Mouse (Mus musculus) kidney, postnatal 0 days (tissue): ENCODE measurements around the gene Tff3. TPM values are rescaled to one million over a fixed set of nuclear protein-coding genes. Genes with fewer than 3 reads are reported as not detected.

Source experiments
- ATAC-seq: fragments of 200-750 bp; cut with Nextera tagmentation; replicated peaks from 2 replicates; pipeline ENCODE4 v1.8.0; 2017; ENCODE audit warnings: low read depth, moderate number of reproducible peaks, moderate TSS enrichment, moderate library complexity; ENCODE audit not compliant: low FRiP score
- DNase-seq: peaks from one replicate; pipeline ENCODE4 v3.0.0-alpha.2; 2016; ENCODE audit warnings: low spot score
- H3K27ac ChIP-seq: fragments of 300-500 bp; sonication (generic); 2 replicates; pipeline ENCODE4 v1.5.1; 2014; ENCODE audit warnings: mild to moderate bottlenecking
- H3K27me3 ChIP-seq: fragments of 300-500 bp; sonication (generic); 2 replicates; pipeline ENCODE4 v1.6.1; 2014; ENCODE audit warnings: low read length, mixed read lengths; ENCODE audit not compliant: insufficient read depth
- H3K36me3 ChIP-seq: fragments of 300-500 bp; sonication (generic); 2 replicates; pipeline ENCODE4 v1.6.1; 2014; ENCODE audit warnings: low read length, mixed read lengths; ENCODE audit not compliant: insufficient read depth
- H3K4me1 ChIP-seq: fragments of 300-500 bp; sonication (generic); replicated peaks from 2 replicates; pipeline ENCODE4 v1.6.1; 2014; ENCODE audit warnings: antibody characterized with exemption, low read length, mixed read lengths; ENCODE audit not compliant: insufficient read depth
- H3K4me2 ChIP-seq: fragments of 300-500 bp; sonication (generic); 2 replicates; pipeline ENCODE4 v1.6.1; 2014; ENCODE audit warnings: mild to moderate bottlenecking, low read length, moderate library complexity, mixed read lengths
- H3K4me3 ChIP-seq: fragments of 300-500 bp; sonication (generic); replicated peaks from 2 replicates; pipeline ENCODE4 v1.5.1; 2014; ENCODE audit warnings: low read depth, low read length
- H3K9ac ChIP-seq: fragments of 300-500 bp; sonication (generic); 2 replicates; pipeline ENCODE4 v1.6.1; 2014; ENCODE audit warnings: low read depth, low read length
- H3K9me3 ChIP-seq: fragments of 300-500 bp; sonication (generic); replicated peaks from 2 replicates; pipeline ENCODE4 v1.6.1; 2016; ENCODE audit warnings: low read length, inconsistent platforms, mixed read lengths
- CTCF ChIP-seq: IDR thresholded peaks from 2 replicates; pipeline ENCODE4 v1.5.1; 2016; ENCODE audit warnings: antibody characterized with exemption, low read depth, mild to moderate bottlenecking, moderate library complexity
- WGBS: fragments of 180-500 bp; shearing (Covaris S2); extraction: QIAGEN DNeasy Blood & Tissue Kit; methylation state at CpG from one replicate; pipeline ENCODE4 v1.1.7; 2014; 5-methylcytosine and 5-hydroxymethylcytosine counted together
- polyA plus RNA-seq: library from polyadenylated mRNA; unstranded; fragments of >200 nt; fragmentation: Nextera tagmentation; extraction: Ambion mirVana; gene quantifications from 2 replicates; pipeline ENCODE4 v1.2.1, GENCODE M21; 2015

Tff3 gene
- polyA plus RNA-seq, 1 experiment from 2014 or later: 1.1 TPM

- no peaks in the 10 kb centered on the region for H3K36me3 ChIP-seq
- no peak for DNase-seq
- H3K4me3 ChIP-seq: no peak overlapping the region
- no peak overlapping the region for H3K9ac ChIP-seq
- no peak for ATAC-seq
- H3K27me3 ChIP-seq: no peaks in the 10 kb centered on the region
- WGBS: 52% methylated on average over 5 of the region's 5 CpGs
- H3K9me3 ChIP-seq: no peaks in the 10 kb centered on the region
- H3K27ac ChIP-seq: no peak overlapping the region
- no peaks in the 10 kb centered on the region for H3K4me1 ChIP-seq
- no peak overlapping the region for H3K4me2 ChIP-seq
- no peak for TF ChIP-seq CTCF
Observed at GRCm38 (mm10) chr17:31094781-31095180, 34.7 kb downstream of the Tff3 start.

DNA sequence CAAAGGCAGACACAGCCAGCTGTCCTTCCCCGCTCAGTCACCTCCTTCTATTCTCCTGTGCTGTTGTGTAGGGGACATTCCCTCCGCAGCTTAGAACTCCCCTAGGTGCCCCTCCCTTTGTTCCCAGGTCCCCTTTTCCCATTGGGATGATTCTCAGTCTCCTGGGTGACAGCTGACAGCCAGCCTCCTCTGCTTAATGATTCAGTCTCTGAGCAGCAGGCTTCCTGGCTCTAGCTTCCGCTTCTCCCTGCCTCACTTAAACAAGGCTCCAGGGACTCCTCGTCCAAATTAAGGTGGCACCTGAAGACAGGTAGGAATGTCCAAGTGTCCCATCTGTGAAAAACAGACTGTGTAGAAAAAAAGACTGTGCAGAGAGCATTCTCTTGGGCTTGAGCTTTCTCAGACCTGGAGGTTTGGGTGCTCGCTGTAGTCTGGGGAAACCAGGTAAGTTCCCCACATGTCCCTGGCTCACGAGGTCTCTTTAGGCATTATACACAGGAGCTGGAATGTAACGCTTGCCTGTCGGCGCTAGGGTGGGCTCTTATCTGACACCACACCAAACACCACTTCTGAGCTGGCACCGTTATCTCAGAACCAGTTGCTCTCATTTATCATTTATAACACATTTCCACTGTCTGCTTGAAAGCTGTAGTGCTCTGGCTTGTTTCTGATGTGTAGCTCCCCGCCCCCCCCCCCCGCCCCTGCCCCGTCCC lies 38.3 kb downstream of the Tff3 start:
- no peak overlapping the region for H3K9ac ChIP-seq
- H3K4me3 ChIP-seq: no peak overlapping the region
- no peak for TF ChIP-seq CTCF
- H3K4me1 ChIP-seq: peaks cover 11% of the 10 kb centered on the region; the same call in 1 of the 2 replicates
- no peaks in the 10 kb centered on the region for H3K9me3 ChIP-seq
- 60% methylated on average over 13 of the region's 13 CpGs for WGBS
- H3K27me3 ChIP-seq: no peaks in the 10 kb centered on the region
- no peak for DNase-seq
- ATAC-seq: no peak
- H3K4me2 ChIP-seq: no peak overlapping the region
- no peaks in the 10 kb centered on the region for H3K36me3 ChIP-seq
- H3K27ac ChIP-seq: no peak overlapping the region

DNA sequence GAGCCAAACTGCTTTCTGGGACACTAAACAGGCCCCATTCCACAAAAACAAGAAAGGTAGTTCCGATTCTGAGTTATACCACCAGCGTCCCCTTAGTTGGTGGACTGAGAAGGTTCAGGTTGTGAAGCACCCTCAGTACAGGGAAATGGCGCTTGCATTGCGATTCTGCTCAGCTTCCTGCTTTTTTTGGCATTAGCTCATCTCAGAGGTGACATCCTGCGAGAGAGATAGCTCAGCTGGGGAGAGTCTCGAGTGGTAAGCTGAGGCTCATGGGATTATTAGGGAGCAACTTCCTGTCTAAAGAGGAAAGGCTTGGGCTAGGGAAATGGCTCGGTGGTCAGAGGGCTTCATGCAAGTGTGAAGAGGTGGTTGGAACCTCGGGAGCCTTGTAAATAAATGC lies 39.6 kb downstream of the Tff3 start:
- no peak overlapping the region for H3K9ac ChIP-seq
- no peak overlapping the region for H3K27ac ChIP-seq
- no peaks in the 10 kb centered on the region for H3K36me3 ChIP-seq
- 52% methylated on average over 8 of the region's 8 CpGs for WGBS
- H3K4me1 ChIP-seq: peaks cover 11% of the 10 kb centered on the region; the same call in 1 of the 2 replicates
- no peaks in the 10 kb centered on the region for H3K9me3 ChIP-seq
- ATAC-seq (no peak), DNase-seq (peak; percentile 28)
- no peaks in the 10 kb centered on the region for H3K27me3 ChIP-seq
- H3K4me3 ChIP-seq: no peak overlapping the region
- no peak for TF ChIP-seq CTCF
- no peak overlapping the region for H3K4me2 ChIP-seq

- Histone ChIP-seq H3K4me2 (no peak overlapping the region), H3K36me3 (no peaks in the 10 kb centered on the region), H3K4me1 (peaks cover 11% of the 10 kb centered on the region; the same call in 1 of the 2 replicates), H3K27me3 (no peaks in the 10 kb centered on the region), H3K27ac (no peak overlapping the region), H3K9me3 (no peaks in the 10 kb centered on the region), H3K4me3 (no peak overlapping the region), H3K9ac (no peak overlapping the region)
- peak; percentile 40 for DNase-seq
- ATAC-seq: no peak
- WGBS: 34% methylated on average over 5 of the region's 5 CpGs
- peak; percentile 7; the same call in 1 of the 2 replicates for TF ChIP-seq CTCF
Observed at GRCm38 (mm10) chr17:31088711-31089110, 40.7 kb downstream of the Tff3 start.

DNA sequence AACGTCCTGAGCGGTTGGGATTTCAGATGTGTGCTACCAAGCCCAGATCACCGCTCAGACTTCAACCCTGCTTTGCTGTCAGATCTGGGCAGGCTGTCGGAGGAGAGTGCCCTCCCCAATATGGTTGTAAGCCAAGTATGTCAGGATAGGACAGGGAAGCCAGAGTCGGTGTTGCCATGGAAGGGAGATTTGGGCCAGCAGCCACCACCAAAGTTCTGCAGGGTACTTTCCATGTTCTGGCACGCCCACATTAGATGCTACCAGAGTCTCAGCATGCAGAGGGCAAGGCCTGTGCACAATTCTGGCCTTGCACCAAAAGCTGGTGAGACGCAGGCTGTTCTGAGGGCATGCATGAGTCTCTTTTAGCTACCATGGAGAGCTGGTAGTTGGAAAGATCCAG lies 43.2 kb downstream of the Tff3 start:
- no peak overlapping the region for H3K4me2 ChIP-seq
- DNase-seq (no peak), ATAC-seq (no peak)
- no peaks in the 10 kb centered on the region for H3K36me3 ChIP-seq
- H3K9ac ChIP-seq: no peak overlapping the region
- no peak overlapping the region for H3K27ac ChIP-seq
- H3K4me1 ChIP-seq: peaks cover 11% of the 10 kb centered on the region; the same call in 1 of the 2 replicates
- H3K9me3 ChIP-seq: no peaks in the 10 kb centered on the region
- no peak for TF ChIP-seq CTCF
- no peak overlapping the region for H3K4me3 ChIP-seq
- WGBS: 93% methylated on average over 7 of the region's 7 CpGs
- no peaks in the 10 kb centered on the region for H3K27me3 ChIP-seq

GRCm38 (mm10) chr17:31085519-31085918 lies 43.9 kb downstream of the Tff3 start:
- Histone ChIP-seq H3K9ac (no peak overlapping the region), H3K27me3 (no peaks in the 10 kb centered on the region), H3K4me1 (peaks cover 12% of the 10 kb centered on the region; the same call in 1 of the 2 replicates), H3K36me3 (no peaks in the 10 kb centered on the region), H3K9me3 (no peaks in the 10 kb centered on the region), H3K27ac (no peak overlapping the region), H3K4me3 (no peak overlapping the region), H3K4me2 (no peak overlapping the region)
- DNase-seq (no peak), ATAC-seq (no peak)
- no peak for TF ChIP-seq CTCF
- 92% methylated on average over 3 of the region's 3 CpGs for WGBS
